Mouse (Mus musculus) C2C12 (cell line): ENCODE measurements at regions not wholly inside any gene's neighbourhood (a gene's known extent, or its start where the extent isn't known, plus 50 kb on each side); places are given as distances from the start of the nearest gene placed in this dataset.

Source experiments
- H3K27me3 ChIP-seq: one replicate; pipeline ENCODE4 v1.6.1; 2011; ENCODE audit not compliant: control insufficient read depth, insufficient read depth, insufficient read length
- H3K36me3 ChIP-seq: one replicate; pipeline ENCODE4 v1.6.1; 2011; ENCODE audit not compliant: control insufficient read depth, insufficient read depth
- H3K4me3 ChIP-seq: one replicate; pipeline ENCODE4 v1.5.1; 2011; ENCODE audit warnings: mild to moderate bottlenecking, control low read depth; ENCODE audit not compliant: poor library complexity, insufficient read depth, severe bottlenecking
- H3K79me2 ChIP-seq: one replicate; pipeline ENCODE4 v1.6.1; 2011; ENCODE audit not compliant: control insufficient read depth, insufficient read depth
- H3K79me3 ChIP-seq: one replicate; pipeline ENCODE4 v1.6.1; 2011; ENCODE audit warnings: low read depth, control low read depth
- H3ac ChIP-seq: one replicate; pipeline ENCODE3; 2011; ENCODE audit warnings: low read depth; ENCODE audit not compliant: control insufficient read depth, insufficient read length
- CEBPB ChIP-seq: IDR thresholded peaks from one replicate; pipeline ENCODE4 v1.6.1; 2011; ENCODE audit warnings: low read depth, mild to moderate bottlenecking, control low read depth, moderate library complexity
- CTCF ChIP-seq: IDR thresholded peaks from one replicate; pipeline ENCODE4 v1.5.1; 2011; ENCODE audit not compliant: control insufficient read depth, insufficient read depth, insufficient read length
- FOSL1 ChIP-seq: IDR thresholded peaks from one replicate; pipeline ENCODE4 v1.8.0; 2011; ENCODE audit warnings: mild to moderate bottlenecking, low read length; ENCODE audit not compliant: poor library complexity, insufficient read depth, severe bottlenecking
- MAX ChIP-seq: IDR thresholded peaks from one replicate; pipeline ENCODE4 v1.6.1; 2011; ENCODE audit warnings: mild to moderate bottlenecking, control low read depth
- MYOD1 ChIP-seq: IDR thresholded peaks from one replicate; pipeline ENCODE4 v1.6.1; 2011; ENCODE audit warnings: low read depth; ENCODE audit not compliant: control insufficient read depth, insufficient read length
- MYOG ChIP-seq: IDR thresholded peaks from one replicate; pipeline ENCODE4 v1.6.1; 2011; ENCODE audit not compliant: control insufficient read depth, insufficient read length; ENCODE audit errors: extremely low read depth
- USF1 ChIP-seq: IDR thresholded peaks from one replicate; pipeline ENCODE4 v1.6.1; 2011; ENCODE audit warnings: low read depth, mild to moderate bottlenecking, control low read depth, moderate library complexity

DNA sequence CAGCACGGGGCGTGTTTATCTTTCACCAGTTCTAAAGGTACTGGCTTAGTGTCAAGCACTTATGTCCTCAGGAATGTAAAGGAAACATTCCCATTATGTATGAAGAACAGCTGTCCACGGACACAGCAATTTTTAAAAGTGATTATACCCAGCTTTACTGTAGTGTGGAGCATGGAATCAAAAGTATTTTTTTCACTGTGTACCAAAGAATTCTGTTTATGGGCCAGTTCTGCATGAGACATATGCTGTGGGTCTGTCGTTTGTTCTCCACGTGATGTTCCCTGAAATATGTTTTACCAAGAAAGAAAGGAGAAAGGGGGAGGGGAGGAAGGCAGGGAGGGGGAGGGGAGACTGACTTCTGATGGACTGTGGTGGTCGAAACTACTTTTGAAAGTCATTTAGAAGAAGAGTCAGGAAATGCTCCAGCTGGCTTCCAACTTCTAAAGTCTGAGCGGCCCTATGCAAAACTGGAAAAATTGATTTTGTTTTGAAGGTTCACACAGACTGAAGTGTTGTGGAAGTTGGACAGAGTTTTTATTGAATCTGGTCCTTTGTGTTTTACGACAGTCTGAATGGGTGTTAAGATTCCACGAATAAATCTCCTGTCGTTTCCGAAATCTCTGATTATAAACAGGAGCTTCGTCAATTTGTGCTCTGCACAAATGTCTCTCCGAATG is 80.9 kb upstream of the Zeb2 start:
- Histone ChIP-seq H3ac (no peak overlapping the region), H3K27me3 (no peaks in the 10 kb centered on the region), H3K4me3 (no peak overlapping the region), H3K36me3 (no peaks in the 10 kb centered on the region), H3K79me2 (no peaks in the 10 kb centered on the region), H3K79me3 (no peaks in the 10 kb centered on the region)
- no peak for TF ChIP-seq USF1
- TF ChIP-seq FOSL1, result no peak
- no peak for TF ChIP-seq MAX
- TF ChIP-seq MYOG, result no peak
- no peak for TF ChIP-seq CEBPB
- no peak for TF ChIP-seq MYOD1
- no peak for TF ChIP-seq CTCF

DNA sequence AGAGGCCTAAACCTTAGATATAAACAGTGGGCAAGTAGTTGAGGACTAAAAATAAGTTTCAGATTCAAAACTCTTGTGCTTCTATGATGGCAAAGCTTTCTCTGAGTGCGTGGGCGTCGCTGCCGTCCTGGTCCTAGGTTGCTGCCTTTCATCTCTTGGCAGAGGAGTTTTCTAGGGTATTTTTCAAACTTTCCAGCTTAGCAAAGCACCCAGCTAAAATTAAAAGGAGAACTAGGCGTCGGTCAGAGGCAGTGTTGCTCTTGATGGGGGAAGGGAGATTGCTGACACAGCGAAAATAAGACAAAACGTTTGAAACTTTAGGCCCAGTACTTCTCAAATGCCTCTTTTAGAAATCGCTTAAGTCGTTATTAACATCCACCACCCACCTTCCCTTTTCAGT is 80.1 kb upstream of the Zeb2 start:
- H3ac ChIP-seq, result no peak overlapping the region
- no peak overlapping the region for H3K4me3 ChIP-seq
- H3K27me3 ChIP-seq, result no peaks in the 10 kb centered on the region
- no peaks in the 10 kb centered on the region for H3K79me2 ChIP-seq
- TF ChIP-seq MYOD1 (no peak), MYOG (no peak), FOSL1 (no peak), MAX (no peak), CEBPB (no peak)
- no peaks in the 10 kb centered on the region for H3K79me3 ChIP-seq
- no peaks in the 10 kb centered on the region for H3K36me3 ChIP-seq

GRCm38 (mm10) chr2:45196511-45196910 is 79.3 kb upstream of the Zeb2 start:
- TF ChIP-seq MYOD1 (no peak), CEBPB (no peak), FOSL1 (no peak), USF1 (no peak), MAX (no peak), CTCF (no peak), MYOG (no peak)
- no peaks in the 10 kb centered on the region for H3K36me3 ChIP-seq
- no peak overlapping the region for H3ac ChIP-seq
- no peaks in the 10 kb centered on the region for H3K27me3 ChIP-seq
- H3K4me3 ChIP-seq, result no peak overlapping the region
- no peaks in the 10 kb centered on the region for H3K79me3 ChIP-seq
- no peaks in the 10 kb centered on the region for H3K79me2 ChIP-seq

- Histone ChIP-seq H3K27me3 (no peaks in the 10 kb centered on the region), H3K79me2 (no peaks in the 10 kb centered on the region), H3ac (no peak overlapping the region), H3K79me3 (no peaks in the 10 kb centered on the region), H3K36me3 (no peaks in the 10 kb centered on the region), H3K4me3 (no peak overlapping the region)
- TF ChIP-seq CTCF (no peak), MYOG (no peak), FOSL1 (no peak), MAX (no peak), MYOD1 (no peak), USF1 (no peak), CEBPB (no peak)
Observed at GRCm38 (mm10) chr2:45194335-45194734, 77.1 kb upstream of the Zeb2 start.

DNA sequence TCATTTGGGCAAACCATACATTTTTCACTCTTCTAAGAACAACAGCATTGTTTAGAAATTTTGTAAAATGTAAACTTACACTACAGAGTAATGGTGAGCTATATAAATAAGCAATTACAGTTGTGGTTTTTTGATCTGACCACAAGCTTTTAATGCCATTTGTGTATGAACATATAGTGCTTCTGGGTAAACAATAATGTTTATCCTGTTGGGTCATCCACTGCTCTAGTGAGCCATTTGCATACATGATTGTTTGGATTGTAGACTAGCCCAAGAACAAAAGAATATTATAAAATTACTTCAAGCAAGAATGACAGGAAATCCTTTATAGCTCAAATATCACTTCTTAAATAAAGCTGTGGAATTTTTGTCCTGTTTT is 68.4 kb upstream of the Zeb2 start:
- Histone ChIP-seq H3K27me3 (no peaks in the 10 kb centered on the region), H3K4me3 (no peak overlapping the region), H3K36me3 (no peaks in the 10 kb centered on the region), H3K79me3 (no peaks in the 10 kb centered on the region), H3ac (no peak overlapping the region), H3K79me2 (no peaks in the 10 kb centered on the region)
- no peak for TF ChIP-seq MYOG
- TF ChIP-seq CTCF, result no peak
- TF ChIP-seq CEBPB, result no peak
- TF ChIP-seq USF1, result no peak
- no peak for TF ChIP-seq FOSL1
- no peak for TF ChIP-seq MAX
- no peak for TF ChIP-seq MYOD1
